Mouse (Mus musculus) hindbrain, embryonic 16.5 days (tissue): ENCODE data around the gene Gm21987. TPM values are rescaled to one million over a fixed set of nuclear protein-coding genes. Genes with fewer than 3 reads are reported as not detected.

Experiments
- ATAC-seq: fragments of 200-750 bp; cut with Nextera tagmentation; 2 replicates; pipeline ENCODE4 v1.8.0; 2017; ENCODE audit warnings: moderate TSS enrichment, moderate library complexity
- H3K27ac ChIP-seq: fragments of 300-500 bp; sonication (generic); 2 replicates; pipeline ENCODE4 v1.5.1; 2014; ENCODE audit warnings: low read depth, mild to moderate bottlenecking, control low read depth, low read length, moderate library complexity
- H3K27me3 ChIP-seq: fragments of 300-500 bp; sonication (generic); replicated peaks from 2 replicates; pipeline ENCODE4 v1.6.1; 2014; ENCODE audit warnings: low read length; ENCODE audit not compliant: control insufficient read depth, insufficient read depth
- H3K36me3 ChIP-seq: fragments of 300-500 bp; sonication (generic); 2 replicates; pipeline ENCODE4 v1.6.1; 2014; ENCODE audit warnings: mild to moderate bottlenecking, low read length, moderate library complexity, mixed read lengths; ENCODE audit not compliant: control insufficient read depth, insufficient read depth
- H3K4me1 ChIP-seq: fragments of 300-500 bp; sonication (generic); 2 replicates; pipeline ENCODE4 v1.6.1; 2014; ENCODE audit warnings: low read depth, low read length; ENCODE audit not compliant: control insufficient read depth, insufficient read depth
- H3K4me2 ChIP-seq: fragments of 300-500 bp; sonication (generic); 2 replicates; pipeline ENCODE4 v1.6.1; 2014; ENCODE audit warnings: mild to moderate bottlenecking, low read length, control low read depth, moderate library complexity
- H3K4me3 ChIP-seq: fragments of 300-500 bp; sonication (generic); 2 replicates; pipeline ENCODE4 v1.5.1; 2014; ENCODE audit warnings: mild to moderate bottlenecking, low read length, control low read depth, moderate library complexity
- H3K9ac ChIP-seq: fragments of 300-500 bp; sonication (generic); 2 replicates; pipeline ENCODE4 v1.6.1; 2014; ENCODE audit warnings: low read depth, mild to moderate bottlenecking, control low read depth, low read length, moderate library complexity
- H3K9me3 ChIP-seq: fragments of 300-500 bp; sonication (generic); 2 replicates; pipeline ENCODE4 v1.6.1; 2014; ENCODE audit warnings: mild to moderate bottlenecking, low read length, moderate library complexity; ENCODE audit not compliant: control insufficient read depth
- WGBS: fragments of 180-500 bp; shearing (Covaris S2); extraction: QIAGEN DNeasy Blood & Tissue Kit; methylation state at CpG from one replicate; pipeline ENCODE4 v1.1.7; 2014; 5-methylcytosine and 5-hydroxymethylcytosine counted together
- polyA plus RNA-seq: library from polyadenylated mRNA; unstranded; fragments of >200 nt; fragmentation: Nextera tagmentation; extraction: Ambion mirVana; gene quantifications from 2 replicates; pipeline ENCODE4 v1.2.1, GENCODE M21; 2015

Gm21987 gene
- polyA plus RNA-seq, 1 experiment from 2014 or later, result not detected

GRCm38 (mm10) chr16:38344941-38345725, 1.7 kb upstream of the Gm21987 start:
- 78% methylated on average over 3 of the region's 3 CpGs for WGBS
- Histone ChIP-seq H3K36me3 (no peaks in the 10 kb centered on the region; the same call in 1 of the 2 replicates), H3K4me1 (peaks cover 12% of the 10 kb centered on the region), H3K4me3 (no peak overlapping the region), H3K9ac (no peak overlapping the region), H3K27me3 (no peaks in the 10 kb centered on the region), H3K27ac (no peak overlapping the region), H3K4me2 (no peak overlapping the region), H3K9me3 (no peaks in the 10 kb centered on the region)
- 0 out of 2 replicates have a peak, but pooled peaks have one; percentile 28 for ATAC-seq

DNA sequence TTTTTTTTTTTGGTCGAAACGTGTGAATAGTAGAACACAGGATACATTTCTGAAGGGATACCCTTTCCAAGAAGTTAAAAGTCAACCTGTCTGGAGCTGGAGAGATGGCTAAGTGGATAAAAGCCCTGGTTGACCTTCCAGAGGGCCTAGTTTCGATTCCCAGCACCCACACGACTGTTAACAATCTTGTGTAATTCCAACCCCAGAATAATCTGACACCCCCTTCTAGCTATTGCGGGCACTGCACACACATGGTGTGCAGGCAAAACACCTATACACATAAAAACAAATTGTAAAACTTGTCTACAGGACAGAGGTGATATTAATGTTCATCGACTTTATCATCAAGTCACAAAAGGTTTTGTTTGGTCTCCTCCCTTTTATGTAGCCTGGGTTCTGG, 748 bp downstream of the Gm21987 start:
- Histone ChIP-seq H3K4me2 (peak overlapping the region; percentile 81), H3K4me1 (peaks cover 10% of the 10 kb centered on the region), H3K9ac (peak overlapping the region; percentile 27), H3K36me3 (peaks cover 11% of the 10 kb centered on the region), H3K9me3 (no peaks in the 10 kb centered on the region), H3K27me3 (no peaks in the 10 kb centered on the region), H3K4me3 (peak overlapping the region; percentile 95), H3K27ac (no peak overlapping the region)
- no peak for ATAC-seq
- 66% methylated on average over 6 of the region's 6 CpGs for WGBS

DNA sequence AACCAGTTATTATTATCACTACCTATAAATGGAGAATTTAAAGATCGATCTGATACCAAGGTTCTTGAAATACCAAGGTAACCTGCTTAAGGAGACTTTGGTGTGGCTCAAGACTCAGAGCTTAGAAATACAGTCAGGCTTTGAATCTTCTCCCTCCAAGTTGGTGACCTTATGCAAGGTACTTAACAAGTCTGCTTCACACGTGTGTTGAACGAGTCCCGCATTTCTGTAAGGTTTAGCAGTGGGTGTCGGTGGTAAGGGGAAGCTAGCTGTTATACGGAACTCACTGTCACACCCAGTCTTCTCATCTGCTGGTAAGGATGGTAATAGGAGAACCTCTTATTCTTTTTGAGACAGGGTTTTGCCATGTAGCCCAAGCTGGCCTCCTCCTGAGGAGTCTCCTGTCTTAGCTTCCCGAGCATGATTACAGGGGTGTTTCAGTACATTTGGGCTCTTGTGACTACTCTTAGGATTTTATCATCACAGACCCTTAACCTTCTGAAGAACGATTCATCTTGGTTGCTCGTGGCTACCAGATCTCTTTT, 1.4 kb downstream of the Gm21987 start:
- 90% methylated on average over 9 of the region's 9 CpGs for WGBS
- no peaks in the 10 kb centered on the region for H3K9me3 ChIP-seq
- H3K4me1 ChIP-seq, result peaks cover 10% of the 10 kb centered on the region
- H3K27me3 ChIP-seq, result no peaks in the 10 kb centered on the region
- no peak overlapping the region for H3K4me2 ChIP-seq
- H3K4me3 ChIP-seq, result no peak overlapping the region
- H3K36me3 ChIP-seq, result peaks cover 11% of the 10 kb centered on the region
- no peak for ATAC-seq
- H3K9ac ChIP-seq, result no peak overlapping the region
- H3K27ac ChIP-seq, result no peak overlapping the region

DNA sequence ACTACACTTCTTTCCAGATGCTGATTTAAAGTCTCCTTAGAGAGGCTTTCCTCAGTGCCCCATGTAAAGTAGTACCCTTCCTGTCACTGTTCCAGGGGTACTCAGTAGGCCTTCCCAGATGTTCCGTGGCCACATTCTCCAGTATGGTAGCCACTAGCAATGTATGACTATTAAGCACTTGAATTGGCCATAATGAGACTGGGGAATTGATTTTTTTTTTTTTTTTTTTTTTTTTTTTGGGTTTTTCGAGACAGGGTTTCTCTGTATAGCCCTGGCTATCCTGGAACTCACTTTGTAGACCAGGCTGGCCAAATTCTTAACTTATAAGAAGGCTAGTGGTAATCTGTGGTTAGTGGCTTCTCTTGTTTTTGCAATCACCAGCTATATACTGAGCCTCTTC, 3.0 kb downstream of the Gm21987 start:
- Histone ChIP-seq H3K27me3 (no peaks in the 10 kb centered on the region), H3K36me3 (peaks cover 11% of the 10 kb centered on the region), H3K4me2 (no peak overlapping the region), H3K4me1 (peaks cover 10% of the 10 kb centered on the region), H3K27ac (no peak overlapping the region), H3K4me3 (no peak overlapping the region), H3K9me3 (no peaks in the 10 kb centered on the region), H3K9ac (no peak overlapping the region)
- 95% methylated on average over 2 of the region's 2 CpGs for WGBS
- ATAC-seq, result no peak

DNA sequence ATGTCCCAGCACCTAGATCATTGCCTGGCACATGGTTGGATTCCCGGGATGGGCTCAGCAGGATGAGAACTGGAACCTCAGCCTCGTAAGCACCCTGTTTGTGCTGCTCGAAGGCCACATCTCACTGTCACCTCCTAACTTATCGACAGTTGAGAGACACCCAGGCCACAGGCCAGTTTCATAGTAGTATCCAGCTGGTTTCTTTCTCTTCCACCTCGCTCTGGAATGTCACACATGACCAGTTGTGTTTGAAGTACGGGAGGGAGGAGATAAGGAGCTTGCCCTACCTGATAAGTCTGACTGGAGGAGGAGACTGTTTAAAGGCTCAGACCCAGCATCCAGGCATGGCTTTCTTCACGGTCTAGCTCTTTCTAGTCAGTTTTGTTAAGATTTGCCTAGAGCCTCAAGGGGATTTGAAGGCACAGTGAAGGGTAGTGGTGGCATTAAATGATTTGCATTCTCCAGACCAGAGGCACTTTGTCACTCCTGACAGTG, 3.6 kb downstream of the Gm21987 start:
- H3K9me3 ChIP-seq, result no peaks in the 10 kb centered on the region
- peaks cover 11% of the 10 kb centered on the region for H3K36me3 ChIP-seq
- no peak overlapping the region for H3K9ac ChIP-seq

DNA sequence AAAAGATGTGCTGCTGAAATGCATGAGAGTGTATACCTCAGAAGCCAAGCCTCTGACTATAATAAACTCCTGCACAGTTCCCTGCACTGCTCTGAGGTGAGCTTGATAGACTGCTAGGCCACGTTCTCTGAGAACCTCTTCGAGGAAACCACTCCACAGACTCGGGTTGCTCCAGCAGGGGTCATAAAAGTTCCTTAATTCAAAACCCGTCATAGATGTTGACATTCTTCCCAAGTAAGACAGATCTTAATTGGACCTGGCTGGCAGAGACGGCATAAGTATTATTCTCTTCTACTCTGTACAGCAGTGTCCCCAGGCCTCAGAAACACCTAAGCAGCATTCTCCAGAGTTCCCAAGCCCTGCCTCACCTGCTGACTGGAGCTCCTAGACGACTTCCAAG, 4.1 kb downstream of the Gm21987 start:
- Histone ChIP-seq H3K4me1 (peaks cover 10% of the 10 kb centered on the region), H3K9me3 (no peaks in the 10 kb centered on the region), H3K36me3 (peaks cover 11% of the 10 kb centered on the region), H3K27ac (no peak overlapping the region), H3K4me3 (no peak overlapping the region), H3K27me3 (no peaks in the 10 kb centered on the region), H3K4me2 (no peak overlapping the region), H3K9ac (no peak overlapping the region)
- 85% methylated on average over 6 of the region's 6 CpGs for WGBS
- no peak for ATAC-seq

More for the DNA sequence above, 3.6 kb downstream of the Gm21987 start:
- H3K27ac ChIP-seq, result no peak overlapping the region
- 91% methylated on average over 7 of the region's 7 CpGs for WGBS
- H3K4me1 ChIP-seq, result peaks cover 10% of the 10 kb centered on the region
- ATAC-seq, result no peak
- H3K27me3 ChIP-seq, result no peaks in the 10 kb centered on the region
- H3K4me2 ChIP-seq, result no peak overlapping the region
- no peak overlapping the region for H3K4me3 ChIP-seq

GRCm38 (mm10) chr16:38352031-38352430, 5.2 kb downstream of the Gm21987 start:
- no peak overlapping the region for H3K27ac ChIP-seq
- no peak overlapping the region for H3K4me2 ChIP-seq
- no peaks in the 10 kb centered on the region for H3K9me3 ChIP-seq
- peaks cover 11% of the 10 kb centered on the region for H3K36me3 ChIP-seq
- H3K27me3 ChIP-seq, result no peaks in the 10 kb centered on the region
- no peak overlapping the region for H3K4me3 ChIP-seq
- peaks cover 10% of the 10 kb centered on the region for H3K4me1 ChIP-seq
- H3K9ac ChIP-seq, result no peak overlapping the region
- 79% methylated on average over 7 of the region's 7 CpGs for WGBS
- ATAC-seq, result no peak

DNA sequence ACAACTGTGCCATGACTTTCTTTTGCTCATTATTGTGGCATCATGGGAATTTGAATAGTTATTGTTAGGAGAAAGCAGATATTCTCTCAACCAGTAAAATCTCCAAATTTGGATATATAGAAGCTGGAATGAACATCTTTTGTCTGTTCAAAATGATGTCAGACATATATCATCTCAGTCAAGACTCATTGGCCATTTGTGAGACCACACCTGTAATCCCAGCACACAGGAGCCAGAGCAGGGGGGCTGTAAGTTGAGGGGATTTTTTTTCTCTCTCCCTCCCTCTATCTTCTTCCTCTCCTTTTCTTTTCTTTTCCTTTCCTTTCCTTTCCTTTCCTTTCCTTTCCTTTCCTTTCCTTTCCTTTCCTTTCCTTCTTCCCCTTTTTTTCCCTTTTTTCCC, 6.0 kb downstream of the Gm21987 start:
- Histone ChIP-seq H3K27me3 (no peaks in the 10 kb centered on the region), H3K4me2 (no peak overlapping the region), H3K4me3 (no peak overlapping the region), H3K27ac (no peak overlapping the region), H3K4me1 (peaks cover 5% of the 10 kb centered on the region), H3K9ac (no peak overlapping the region), H3K9me3 (no peaks in the 10 kb centered on the region), H3K36me3 (peaks cover 11% of the 10 kb centered on the region)
- no peak for ATAC-seq

DNA sequence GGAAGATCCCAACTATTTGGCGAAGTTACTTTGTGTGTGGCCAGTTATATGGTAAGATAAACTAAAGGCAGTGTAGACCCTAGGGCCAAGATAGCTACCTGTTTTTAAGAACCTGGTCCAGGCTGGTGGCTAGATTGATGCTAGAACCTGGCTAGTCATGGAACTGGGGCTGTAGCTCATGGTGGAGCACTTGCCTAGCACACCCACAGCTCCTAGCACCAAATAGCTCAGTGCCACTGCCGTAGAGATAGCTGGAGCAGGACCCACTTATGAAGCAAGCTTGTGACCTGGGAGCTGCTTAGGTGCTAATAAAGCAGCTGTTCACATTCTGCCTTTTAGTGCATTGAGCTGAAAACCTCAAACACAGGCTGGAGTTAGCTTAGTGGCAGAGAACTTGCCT, 6.8 kb downstream of the Gm21987 start:
- Histone ChIP-seq H3K27ac (no peak overlapping the region), H3K36me3 (peaks cover 11% of the 10 kb centered on the region), H3K27me3 (no peaks in the 10 kb centered on the region), H3K9me3 (no peaks in the 10 kb centered on the region), H3K9ac (no peak overlapping the region), H3K4me2 (no peak overlapping the region), H3K4me3 (no peak overlapping the region), H3K4me1 (no peaks in the 10 kb centered on the region)
- WGBS, result 89% methylated on average over 2 of the region's 2 CpGs
- no peak for ATAC-seq
